Comparison of ENCODE assay signal across 22 mouse cellular contexts in the genomic region with DNA sequence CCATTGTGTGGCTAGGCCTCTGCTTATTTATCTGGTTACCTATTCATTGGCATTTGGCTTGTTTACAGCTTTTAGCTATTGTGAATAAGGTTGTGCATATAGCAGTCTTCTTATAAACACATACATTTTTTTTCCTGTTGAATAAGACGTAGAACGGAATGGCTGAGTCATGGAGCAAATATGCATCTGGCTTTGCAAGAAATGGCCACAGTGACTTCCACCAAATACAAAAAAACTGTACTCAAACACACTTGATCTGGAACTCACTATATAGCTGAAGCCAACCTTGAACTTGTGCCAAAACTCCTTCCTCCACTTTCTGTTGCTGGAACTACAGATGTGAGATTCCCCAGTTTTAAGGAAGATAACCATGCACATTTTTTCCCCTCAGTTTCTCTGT. TPM values are rescaled to one million over a fixed set of nuclear protein-coding genes. Genes with fewer than 3 reads are reported as not detected.
DNase-seq lines count a peak whose midpoint lies in the region; ATAC-seq and TF ChIP-seq lines count a peak whose summit lies in the region.
"Had no signal": no experiment of that assay in that cellular context is flagged by ENCODE, and none has a peak within 500 bp of the region (broad histone marks: within the 10 kb centered on the region; RNA-seq: fewer than 3 reads in every experiment).

No protein-coding gene starts in this region.

- H3K9ac ChIP-seq in lung, postnatal 0 days (replicated peaks; ENCODE audit: low read depth), result no peak overlapping the region
- H3K9ac ChIP-seq: embryonic facial prominence, embryonic 12.5 days; forebrain, embryonic 13.5 days; forebrain, embryonic 15.5 days; forebrain, postnatal 0 days had no signal

- no peak for ATAC-seq in lung, postnatal 0 days
- ATAC-seq: CD4-positive, CD25-positive, alpha-beta regulatory T cell, adult 4 months; forebrain, embryonic 13.5 days; forebrain, embryonic 15.5 days; forebrain, postnatal 0 days had no signal

- no peaks in the 10 kb centered on the region for H3K4me1 ChIP-seq in lung, postnatal 0 days (ENCODE audit: insufficient read depth, low read depth, low read length)
- H3K4me1 ChIP-seq: embryonic facial prominence, embryonic 10.5 days; embryonic facial prominence, embryonic 12.5 days; forebrain, embryonic 13.5 days; forebrain, embryonic 15.5 days had no signal

- no peaks in the 10 kb centered on the region for H3K27me3 ChIP-seq in lung, postnatal 0 days (replicated peaks; ENCODE audit: insufficient read depth, low read length)
- H3K27me3 ChIP-seq: CH12.LX; embryonic facial prominence, embryonic 12.5 days; forebrain, embryonic 13.5 days; forebrain, embryonic 15.5 days had no signal

- peak; percentile 14 for DNase-seq in lung, postnatal 0 days (ENCODE audit: low spot score)
- DNase-seq in lung, postnatal 4 days, result no peak
- peak; percentile 62 for DNase-seq in 3T3-L1 (ENCODE audit: low read depth, low spot score)
- DNase-seq in NIH3T3 (ENCODE audit: low read depth), result peak; percentile 12
- no peak for DNase-seq in cerebellum, postnatal 25 days
- DNase-seq: adrenal gland, adult 2 months; adrenal gland, postnatal 10 days; adrenal gland, postnatal 25 days; B cell, adult 2 months; cerebellum, adult 11 months; cerebellum, adult 18-20 months; cerebellum, adult 8-10 months; cerebellum, adult 9-11 months; cerebellum, postnatal 14 days; forebrain, postnatal 0 days had no signal

- H3K4me3 ChIP-seq in lung, postnatal 0 days (ENCODE audit: low read depth, low read length), result no peak overlapping the region
- H3K4me3 ChIP-seq: embryonic facial prominence, embryonic 10.5 days; embryonic facial prominence, embryonic 12.5 days; forebrain, embryonic 13.5 days; forebrain, embryonic 15.5 days had no signal

- no peaks in the 10 kb centered on the region for H3K36me3 ChIP-seq in lung, postnatal 0 days (ENCODE audit: insufficient read depth, low read length)
- H3K36me3 ChIP-seq: embryonic facial prominence, embryonic 10.5 days; embryonic facial prominence, embryonic 12.5 days; forebrain, embryonic 15.5 days; G1E had no signal

- no peak overlapping the region for H3K27ac ChIP-seq in lung, postnatal 0 days (ENCODE audit: low read length)
- H3K27ac ChIP-seq: embryonic facial prominence, embryonic 10.5 days; embryonic facial prominence, embryonic 12.5 days; forebrain, embryonic 13.5 days; forebrain, embryonic 15.5 days had no signal

- 19% methylated on average over 2 of the region's 2 CpGs for WGBS in lung, postnatal 0 days

- H3K4me2 ChIP-seq in lung, postnatal 0 days (replicated peaks; ENCODE audit: low read depth, low read length), result no peak overlapping the region
- H3K4me2 ChIP-seq: embryonic facial prominence, embryonic 12.5 days; forebrain, embryonic 13.5 days; forebrain, embryonic 15.5 days had no signal

- TF ChIP-seq CTCF in lung, postnatal 0 days (IDR thresholded peaks at IDR 0.05), result no peak

- TF ChIP-seq EP300 in lung, postnatal 0 days (IDR thresholded peaks at IDR 0.05), result no peak

- no peaks in the 10 kb centered on the region for H3K9me3 ChIP-seq in lung, postnatal 0 days (ENCODE audit: low read length)
- H3K9me3 ChIP-seq: embryonic facial prominence, embryonic 10.5 days; embryonic facial prominence, embryonic 12.5 days; forebrain, embryonic 13.5 days; forebrain, embryonic 15.5 days had no signal

RNA-seq across cellular contexts. Expression of gene Wdr72, which starts 23.9 kb away (rescaled TPM):
- polyA plus RNA-seq in lung, postnatal 0 days (2015; fragmentation: Nextera tagmentation; extraction: Ambion mirVana), result 0.45 and 0.65 TPM in 2 replicates
- polyA plus RNA-seq: adrenal gland, adult 2 months; CD4-positive, CD25-positive, alpha-beta regulatory T cell, adult 4 months; G1E had no signal

Comparison
In these comparisons a context has a peak if more than half of its experiments do, and no peak if none do; other contexts are left out.
1. DNase-seq: peak in lung, postnatal 0 days (single experiment), 3T3-L1 (single experiment) and NIH3T3 (single experiment); none in lung, postnatal 4 days (0 of 2) and cerebellum, postnatal 25 days (0 of 2).